Comparison of ENCODE assay signal across 23 mouse cellular contexts in genomic region chr5:89106217-89106616, GRCm38 (mm10).
DNase-seq lines count a peak whose midpoint lies in the region; ATAC-seq and TF ChIP-seq lines count a peak whose summit lies in the region.
"Had no signal": no experiment of that assay in that cellular context is flagged by ENCODE, and none has a peak within 500 bp of the region (broad histone marks: within the 10 kb centered on the region; RNA-seq: fewer than 3 reads in every experiment).

No protein-coding gene starts in this region.

- H3K36me3 ChIP-seq in kidney, postnatal 0 days (ENCODE audit: insufficient read depth, low read length) = no peaks in the 10 kb centered on the region
- no peaks in the 10 kb centered on the region for H3K36me3 ChIP-seq in embryonic facial prominence, embryonic 10.5 days (replicated peaks)
- H3K36me3 ChIP-seq in forebrain, embryonic 15.5 days = no peaks in the 10 kb centered on the region
- H3K36me3 ChIP-seq: embryonic facial prominence, embryonic 13.5 days; hindbrain, embryonic 12.5 days; midbrain, embryonic 13.5 days; neural tube, embryonic 12.5 days had no signal

- no peaks in the 10 kb centered on the region for H3K9me3 ChIP-seq in kidney, postnatal 0 days (replicated peaks; ENCODE audit: low read length)
- no peaks in the 10 kb centered on the region for H3K9me3 ChIP-seq in embryonic facial prominence, embryonic 10.5 days
- no peaks in the 10 kb centered on the region for H3K9me3 ChIP-seq in forebrain, embryonic 15.5 days
- H3K9me3 ChIP-seq: embryonic facial prominence, embryonic 13.5 days; forebrain, embryonic 13.5 days; hindbrain, embryonic 12.5 days; midbrain, embryonic 13.5 days; neural tube, embryonic 12.5 days had no signal

- DNase-seq in kidney, postnatal 0 days (ENCODE audit: low spot score) = peak; percentile 12
- DNase-seq in kidney, adult 8-10 months = no peak
- DNase-seq in embryo, embryonic 10 days (ENCODE audit: low spot score) = peak; percentile 47
- peak; percentile 36 for DNase-seq in embryonic facial prominence, embryonic 10.5 days (ENCODE audit: low spot score)
- no peak for DNase-seq in frontal cortex, postnatal 14 days (ENCODE audit: low spot score in 2 of 2)
- DNase-seq: adrenal gland, postnatal 10 days; B cell, adult 2 months; cerebellum, adult 2 months; cerebellum, postnatal 25 days; gastrocnemius, postnatal 25 days; kidney, adult 11 months; kidney, postnatal 36 days; layer of hippocampus, adult 9-11 months; liver; lung, postnatal 10 days had no signal

- no peaks in the 10 kb centered on the region for H3K4me1 ChIP-seq in kidney, postnatal 0 days (replicated peaks; ENCODE audit: insufficient read depth, low read length)
- H3K4me1 ChIP-seq in embryonic facial prominence, embryonic 10.5 days = peaks cover 13% of the 10 kb centered on the region
- no peaks in the 10 kb centered on the region for H3K4me1 ChIP-seq in olfactory bulb, adult 2 months (ENCODE audit: control insufficient read depth, insufficient read depth, low read length)
- H3K4me1 ChIP-seq in forebrain, embryonic 15.5 days = no peaks in the 10 kb centered on the region
- H3K4me1 ChIP-seq: embryonic facial prominence, embryonic 13.5 days; forebrain, embryonic 13.5 days; hindbrain, embryonic 12.5 days; midbrain, embryonic 13.5 days; neural tube, embryonic 12.5 days had no signal

- H3K4me2 ChIP-seq in kidney, postnatal 0 days (ENCODE audit: low read length) = no peak overlapping the region
- no peak overlapping the region for H3K4me2 ChIP-seq in forebrain, embryonic 15.5 days (replicated peaks)
- H3K4me2 ChIP-seq: embryonic facial prominence, embryonic 13.5 days; forebrain, embryonic 13.5 days; hindbrain, embryonic 12.5 days; midbrain, embryonic 13.5 days; neural tube, embryonic 12.5 days had no signal

- no peak for TF ChIP-seq POLR2A in olfactory bulb, adult 2 months (IDR thresholded peaks at IDR 0.05; ENCODE audit: insufficient read depth, low read depth, low read length)

- H3K9ac ChIP-seq in kidney, postnatal 0 days (ENCODE audit: low read depth, low read length) = no peak overlapping the region
- H3K9ac ChIP-seq in forebrain, embryonic 15.5 days (replicated peaks) = no peak overlapping the region
- H3K9ac ChIP-seq: embryonic facial prominence, embryonic 13.5 days; forebrain, embryonic 13.5 days; hindbrain, embryonic 12.5 days; midbrain, embryonic 13.5 days; neural tube, embryonic 12.5 days had no signal

- no peaks in the 10 kb centered on the region for H3K27me3 ChIP-seq in kidney, postnatal 0 days (ENCODE audit: insufficient read depth, low read length)
- H3K27me3 ChIP-seq in embryonic facial prominence, embryonic 10.5 days (replicated peaks; ENCODE audit: low read depth, poor library complexity, severe bottlenecking) = no peaks in the 10 kb centered on the region
- H3K27me3 ChIP-seq in forebrain, embryonic 15.5 days = no peaks in the 10 kb centered on the region
- H3K27me3 ChIP-seq: CH12.LX; embryonic facial prominence, embryonic 13.5 days; forebrain, embryonic 13.5 days; hindbrain, embryonic 12.5 days; midbrain, embryonic 13.5 days; neural tube, embryonic 12.5 days had no signal

- no peak overlapping the region for H3K4me3 ChIP-seq in kidney, postnatal 0 days (replicated peaks; ENCODE audit: low read depth, low read length)
- no peak overlapping the region for H3K4me3 ChIP-seq in embryonic facial prominence, embryonic 10.5 days
- H3K4me3 ChIP-seq in olfactory bulb, adult 2 months (ENCODE audit: insufficient read depth, low read depth, low read length) = no peak overlapping the region
- H3K4me3 ChIP-seq in forebrain, embryonic 15.5 days = no peak overlapping the region
- H3K4me3 ChIP-seq: embryonic facial prominence, embryonic 13.5 days; forebrain, embryonic 13.5 days; hindbrain, embryonic 12.5 days; midbrain, embryonic 13.5 days; neural tube, embryonic 12.5 days had no signal

- H3K27ac ChIP-seq in kidney, postnatal 0 days = no peak overlapping the region
- H3K27ac ChIP-seq in embryonic facial prominence, embryonic 10.5 days (replicated peaks) = no peak overlapping the region
- H3K27ac ChIP-seq in olfactory bulb, adult 2 months (ENCODE audit: insufficient read depth, low read depth, low read length) = peak overlapping the region; percentile 33; the same call in 1 of the 2 replicates
- no peak overlapping the region for H3K27ac ChIP-seq in forebrain, embryonic 15.5 days (replicated peaks)
- H3K27ac ChIP-seq: embryonic facial prominence, embryonic 13.5 days; forebrain, embryonic 13.5 days; hindbrain, embryonic 12.5 days; midbrain, embryonic 13.5 days; neural tube, embryonic 12.5 days had no signal

- ATAC-seq in kidney, postnatal 0 days (replicated peaks; ENCODE audit: low FRiP score, low read depth) = no peak
- ATAC-seq in forebrain, embryonic 15.5 days (replicated peaks) = no peak
- ATAC-seq: forebrain, embryonic 13.5 days; midbrain, embryonic 13.5 days had no signal

- no peak for TF ChIP-seq CTCF in kidney, postnatal 0 days (IDR thresholded peaks at IDR 0.05; ENCODE audit: low read depth)
- no peak for TF ChIP-seq CTCF in olfactory bulb, adult 2 months (IDR thresholded peaks at IDR 0.05; ENCODE audit: insufficient read depth, low read depth, low read length)

Comparison
In these comparisons a context has a peak if more than half of its experiments do, and no peak if none do; other contexts are left out.
1. DNase-seq: peak in kidney, postnatal 0 days (single experiment), embryo, embryonic 10 days (single experiment) and embryonic facial prominence, embryonic 10.5 days (single experiment); none in kidney, adult 8-10 months (0 of 2) and frontal cortex, postnatal 14 days (0 of 2).